Mouse (Mus musculus) lung, embryonic 14.5 days (tissue): ENCODE results near the gene Psmb9. TPM values are rescaled to one million over a fixed set of nuclear protein-coding genes. Genes with fewer than 3 reads are reported as not detected.

Experiments used
- ATAC-seq: fragments of 200-750 bp; cut with Nextera tagmentation; 2 replicates; pipeline ENCODE4 v1.8.0; 2017; ENCODE audit warnings: mild to moderate bottlenecking, moderate TSS enrichment, moderate library complexity; ENCODE audit not compliant: insufficient read depth
- DNase-seq: peaks from one replicate; pipeline ENCODE4 v3.0.0-alpha.2; 2015
- H3K27ac ChIP-seq: fragments of 300-500 bp; sonication (generic); 2 replicates; pipeline ENCODE4 v1.5.1; 2014; ENCODE audit warnings: low read depth, mild to moderate bottlenecking, moderate library complexity
- H3K27me3 ChIP-seq: fragments of 300-500 bp; sonication (generic); 2 replicates; pipeline ENCODE4 v1.6.1; 2014; ENCODE audit warnings: low read length, control low read depth; ENCODE audit not compliant: insufficient read depth
- H3K36me3 ChIP-seq: fragments of 300-500 bp; sonication (generic); 2 replicates; pipeline ENCODE4 v1.6.1; 2014; ENCODE audit warnings: control low read depth; ENCODE audit not compliant: insufficient read depth
- H3K4me1 ChIP-seq: fragments of 300-500 bp; sonication (generic); 2 replicates; pipeline ENCODE4 v1.6.1; 2014; ENCODE audit warnings: antibody characterized with exemption, control low read depth; ENCODE audit not compliant: insufficient read depth
- H3K4me2 ChIP-seq: fragments of 300-500 bp; sonication (generic); 2 replicates; pipeline ENCODE4 v1.6.1; 2014; ENCODE audit warnings: mild to moderate bottlenecking
- H3K4me3 ChIP-seq: fragments of 300-500 bp; sonication (generic); 2 replicates; pipeline ENCODE4 v1.5.1; 2014; ENCODE audit warnings: low read depth, low read length
- H3K9ac ChIP-seq: fragments of 300-500 bp; sonication (generic); 2 replicates; pipeline ENCODE4 v1.6.1; 2014
- H3K9me3 ChIP-seq: fragments of 300-500 bp; sonication (generic); 2 replicates; pipeline ENCODE4 v1.6.1; 2016; ENCODE audit warnings: low read depth, low read length, control low read depth
- CTCF ChIP-seq: IDR thresholded peaks from 2 replicates; pipeline ENCODE4 v1.5.1; 2016; ENCODE audit warnings: antibody characterized with exemption, low read depth
- WGBS: fragments of 180-500 bp; shearing (Covaris S2); extraction: QIAGEN DNeasy Blood & Tissue Kit; methylation state at CpG from one replicate; pipeline ENCODE4 v1.1.7; 2014; 5-methylcytosine and 5-hydroxymethylcytosine counted together
- polyA plus RNA-seq: library from polyadenylated mRNA; unstranded; fragments of >200 nt; fragmentation: Nextera tagmentation; extraction: Ambion mirVana; gene quantifications from 2 replicates; pipeline ENCODE4 v1.2.1, GENCODE M21; 2014

Psmb9 gene
- polyA plus RNA-seq, 1 experiment from 2014 or later, result 3.4 TPM

GRCm38 (mm10) chr17:34205746-34206176 lies 18.2 kb upstream of the Psmb9 start:
- H3K9ac ChIP-seq, result no peak overlapping the region
- peak overlapping the region; percentile 93; the same call in 1 of the 2 replicates for H3K4me2 ChIP-seq
- 20% methylated on average over 9 of the region's 9 CpGs for WGBS
- H3K9me3 ChIP-seq, result no peaks in the 10 kb centered on the region
- peaks cover 24% of the 10 kb centered on the region; the same call in 1 of the 2 replicates for H3K27me3 ChIP-seq
- TF ChIP-seq CTCF, result peak; percentile 68
- ATAC-seq (no peak), DNase-seq (peak; percentile 63)
- H3K4me3 ChIP-seq, result peak overlapping the region; percentile 69
- H3K36me3 ChIP-seq, result no peaks in the 10 kb centered on the region
- H3K27ac ChIP-seq, result no peak overlapping the region
- H3K4me1 ChIP-seq, result no peaks in the 10 kb centered on the region

GRCm38 (mm10) chr17:34205021-34205745 lies 17.6 kb upstream of the Psmb9 start:
- peak overlapping the region; percentile 66 for H3K9ac ChIP-seq
- 0 out of 2 replicates have a peak overlapping the region, but pooled peaks have one; percentile 1 for H3K27ac ChIP-seq
- no peaks in the 10 kb centered on the region for H3K36me3 ChIP-seq
- 16% methylated on average over 18 of the region's 18 CpGs for whole genome bisulfite sequencing
- peak; percentile 32; the same call in 1 of the 2 replicates for ATAC-seq
- peak overlapping the region; percentile 93 for H3K4me2 ChIP-seq
- H3K4me1 ChIP-seq, result no peaks in the 10 kb centered on the region
- TF ChIP-seq CTCF, result no peak
- no peaks in the 10 kb centered on the region for H3K9me3 ChIP-seq
- peaks cover 22% of the 10 kb centered on the region; the same call in 1 of the 2 replicates for H3K27me3 ChIP-seq
- DNase-seq, result no peak
- peak overlapping the region; percentile 69 for H3K4me3 ChIP-seq

- peak; percentile 42; the same call in 1 of the 2 replicates for ATAC-seq
- DNase-seq, result peak; percentile 93
- TF ChIP-seq CTCF, result peak; percentile 89
- peak overlapping the region; percentile 69 for H3K4me3 ChIP-seq
- peak overlapping the region; percentile 66 for H3K9ac ChIP-seq
- H3K9me3 ChIP-seq, result no peaks in the 10 kb centered on the region
- peaks cover 17% of the 10 kb centered on the region; the same call in 1 of the 2 replicates for H3K27me3 ChIP-seq
- WGBS, result under 1% methylated on average over 44 of the region's 44 CpGs
- no peaks in the 10 kb centered on the region for H3K36me3 ChIP-seq
- peak overlapping the region; percentile 93 for H3K4me2 ChIP-seq
- H3K4me1 ChIP-seq, result no peaks in the 10 kb centered on the region
- H3K27ac ChIP-seq, result no peak overlapping the region
Observed at GRCm38 (mm10) chr17:34204303-34205010, 16.9 kb upstream of the Psmb9 start.

- Histone ChIP-seq H3K27me3 (peaks cover 26% of the 10 kb centered on the region), H3K4me1 (no peaks in the 10 kb centered on the region), H3K9me3 (no peaks in the 10 kb centered on the region), H3K27ac (no peak within 1 kb of the TSS), H3K4me2 (peak within 1 kb of the TSS; percentile 93), H3K36me3 (no peaks in the 10 kb centered on the region), H3K9ac (peak within 1 kb of the TSS; percentile 66), H3K4me3 (peak within 1 kb of the TSS; percentile 69)
- 65% methylated on average over 5 of the region's 5 CpGs for WGBS
- ATAC-seq (no peak), DNase-seq (no peak)
- no peak for TF ChIP-seq CTCF
Observed at GRCm38 (mm10) chr17:34203444-34203843, 15.9 kb upstream of the Psmb9 start, which contains the start of gene Tap2. Gene Tap2, plus strand, starts transcription at chr17:34203527.

- H3K9me3 ChIP-seq, result no peaks in the 10 kb centered on the region
- DNase-seq (no peak), ATAC-seq (no peak)
- H3K4me1 ChIP-seq, result no peaks in the 10 kb centered on the region
- H3K27ac ChIP-seq, result no peak overlapping the region
- no peaks in the 10 kb centered on the region for H3K36me3 ChIP-seq
- no peak for TF ChIP-seq CTCF
- H3K4me3 ChIP-seq, result no peak overlapping the region
- no peak overlapping the region for H3K4me2 ChIP-seq
- WGBS, result 70% methylated on average over 4 of the region's 4 CpGs
- no peak overlapping the region for H3K9ac ChIP-seq
- H3K27me3 ChIP-seq, result peaks cover 31% of the 10 kb centered on the region
Observed at GRCm38 (mm10) chr17:34202760-34203442, 15.3 kb upstream of the Psmb9 start.

- no peaks in the 10 kb centered on the region for H3K36me3 ChIP-seq
- 57% methylated on average over 7 of the region's 7 CpGs for WGBS
- peaks cover 40% of the 10 kb centered on the region for H3K27me3 ChIP-seq
- no peak for TF ChIP-seq CTCF
- H3K4me2 ChIP-seq, result no peak overlapping the region
- H3K9me3 ChIP-seq, result no peaks in the 10 kb centered on the region
- H3K9ac ChIP-seq, result no peak overlapping the region
- no peak for DNase-seq
- no peak overlapping the region for H3K4me3 ChIP-seq
- ATAC-seq, result no peak
- H3K4me1 ChIP-seq, result no peaks in the 10 kb centered on the region
- H3K27ac ChIP-seq, result no peak overlapping the region
Observed at GRCm38 (mm10) chr17:34201506-34202055, 14.0 kb upstream of the Psmb9 start.
